Mouse (Mus musculus): ENCODE results near the gene Amer3. TPM values are rescaled to one million over a fixed set of nuclear protein-coding genes. Genes with fewer than 3 reads are reported as not detected.
A peak's percentile ranks its signal among the peaks of the same experiment; 100 is the strongest.
"Not testable (repeated sequence)": the region's sequence is repeated elsewhere in the genome, so short reads cannot be mapped to it uniquely, and the experiment has no call there.

The Amer3 gene
- polyA plus RNA-seq, 1 experiment: not detected

DNA sequence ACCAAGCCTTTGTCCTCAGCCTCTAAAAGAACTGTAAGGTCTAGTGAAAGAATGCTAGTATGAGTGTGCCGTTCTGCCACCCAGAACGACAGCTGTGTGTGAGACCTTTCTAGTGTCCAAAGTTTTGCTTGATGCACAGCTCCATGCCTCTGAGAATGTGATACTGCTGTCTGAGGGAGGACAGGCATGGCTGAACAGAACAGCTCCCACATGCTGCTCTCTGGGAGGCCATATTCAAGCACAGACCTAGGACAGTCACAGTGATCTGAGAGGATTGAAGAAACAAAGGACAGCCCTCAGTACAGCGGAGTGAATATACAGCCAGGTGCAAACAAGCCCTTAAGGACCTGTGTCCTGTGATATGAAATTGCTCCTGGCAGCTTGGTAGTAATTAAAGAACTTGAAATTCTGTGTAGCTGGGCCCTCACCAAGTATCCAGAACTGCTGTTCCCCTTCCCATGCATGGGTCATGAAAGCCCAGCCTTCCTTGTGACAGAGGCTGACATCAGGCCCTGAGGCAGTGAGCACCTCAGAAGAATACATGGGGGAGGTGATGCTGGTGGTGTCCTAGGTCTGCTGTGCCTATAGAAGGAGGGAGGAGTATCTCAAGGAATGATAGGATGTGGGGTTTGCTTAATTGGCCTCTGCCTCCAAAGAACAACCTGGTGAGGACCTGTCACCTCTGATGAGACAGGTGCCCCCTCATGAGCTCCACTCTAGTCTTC is 22.0 kb downstream of the Amer3 start:
- no peak for DNase-seq (ENCODE audit: low read depth)

- peak; percentile 1 for DNase-seq (ENCODE audit: low read depth)
These were observed 22.9 kb downstream of the Amer3 start for GRCm38 (mm10) chr1:34602363-34602762.

DNA sequence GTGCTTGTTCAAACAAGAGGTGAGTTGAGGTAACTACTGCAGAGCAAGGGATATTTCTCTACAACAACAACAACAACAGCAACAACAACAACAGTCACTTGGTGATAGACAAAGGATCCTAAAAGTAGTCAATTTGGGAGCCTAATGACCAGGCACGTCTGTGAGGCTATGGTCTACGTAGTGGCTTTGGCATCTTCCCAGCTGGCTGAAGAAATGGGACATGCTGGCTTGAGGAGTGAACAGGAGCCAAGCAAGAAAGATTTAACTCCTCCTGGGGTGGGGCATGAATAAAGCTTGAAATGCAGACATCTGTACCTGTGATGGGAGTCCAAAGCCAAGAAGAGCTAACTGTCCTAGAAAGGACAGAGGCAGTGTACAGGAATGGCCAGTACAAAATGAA is 34.3 kb downstream of the Amer3 start:
- no peak for DNase-seq (ENCODE audit: low read depth)

DNA sequence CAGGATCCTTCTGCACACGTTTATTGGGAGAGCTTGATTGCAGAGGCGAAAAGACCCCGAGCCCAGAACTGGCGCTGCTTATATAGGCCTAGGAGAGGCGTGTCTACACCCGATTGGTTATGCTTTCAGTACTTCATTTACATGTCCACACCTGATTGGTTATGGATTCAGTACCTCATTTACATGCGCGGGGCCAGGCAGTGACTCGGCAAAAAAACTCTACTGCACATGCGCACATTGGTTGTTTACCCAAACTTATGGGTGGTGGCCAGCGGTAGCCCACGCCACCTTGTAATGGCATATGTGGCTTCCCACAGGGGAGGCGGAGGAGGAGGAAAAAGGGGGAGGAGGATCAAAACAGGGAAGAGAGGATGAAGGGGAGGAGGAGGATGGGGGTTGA is 40.7 kb downstream of the Amer3 start:
- not testable (repeated sequence) for DNase-seq (ENCODE audit: low read depth)

DNA sequence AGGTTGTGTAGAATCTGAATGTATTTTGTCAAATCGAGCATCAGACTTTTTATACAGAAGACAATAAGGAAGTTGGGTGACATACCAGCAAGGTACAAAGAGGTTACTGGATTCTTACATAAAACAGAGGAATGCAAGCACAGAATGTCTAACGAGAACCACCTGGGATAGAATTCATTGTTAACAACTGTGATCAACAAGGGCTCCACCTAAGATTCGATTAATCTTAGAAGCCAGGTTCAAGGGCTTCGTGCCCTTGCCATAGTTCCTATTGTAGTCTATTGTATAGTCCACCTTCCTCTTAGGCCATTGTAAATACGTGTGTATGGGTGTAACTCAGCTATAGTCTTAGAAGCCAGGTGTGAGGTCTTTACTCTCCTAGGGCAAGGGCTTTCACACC is 41.3 kb downstream of the Amer3 start:
- not testable (repeated sequence) for DNase-seq (ENCODE audit: low read depth)

DNA sequence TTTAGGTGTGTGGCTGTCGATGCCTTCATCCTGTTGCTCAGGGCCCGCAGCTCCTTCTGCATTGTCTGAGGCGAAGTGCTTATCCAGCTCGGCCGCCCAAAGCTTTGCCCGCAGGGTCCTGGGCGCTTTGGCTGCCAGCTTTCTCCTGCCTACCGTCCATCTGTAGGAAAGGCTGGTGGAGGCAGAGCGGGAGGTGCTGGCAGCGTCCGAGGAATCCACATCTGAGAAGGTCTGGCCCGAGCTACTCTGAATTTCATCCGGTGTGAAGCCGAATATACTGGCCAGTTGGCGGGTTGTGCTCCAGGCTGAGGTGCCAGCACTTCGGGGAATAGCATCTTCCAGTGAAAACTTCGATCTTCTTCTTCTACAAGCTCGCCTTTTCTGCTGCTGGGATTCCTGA is 56.3 kb downstream of the Amer3 start:
- no peak for DNase-seq (ENCODE audit: low read depth)

Other genes starting within 250 kb of the Amer3 start
- 24.6 and 29.5 TPM in 2 replicates for gene Ccdc115, start 140.0 kb upstream of the Amer3 start, polyA plus RNA-seq (2012; rRNA removed)
- 38.3 and 43.0 TPM in 2 replicates for gene Imp4, start 139.8 kb upstream of the Amer3 start, polyA plus RNA-seq (2012; rRNA removed)
- 27.6 and 38.7 TPM in 2 replicates for gene Ptpn18, start 119.9 kb upstream of the Amer3 start, polyA plus RNA-seq (2012; rRNA removed)
- 2.3 and 2.9 TPM in 2 replicates for gene Prss39, start 81.2 kb upstream of the Amer3 start, polyA plus RNA-seq (2012; rRNA removed)
- gene Cfc1, start 44.0 kb upstream of the Amer3 start, polyA plus RNA-seq (2012; rRNA removed): not detected in 2 replicates
- gene Prss40, start 18.7 kb upstream of the Amer3 start, polyA plus RNA-seq (2012; rRNA removed): 0.28 and 0.31 TPM in 2 replicates